Mouse (Mus musculus) ES-E14 (cell line): ENCODE results near the gene Dnph1.

ENCODE experiments used
- CHD2 ChIP-seq: IDR thresholded peaks from 2 replicates; pipeline ENCODE4 v1.6.1; 2014; ENCODE audit warnings: mild to moderate bottlenecking, low read depth, low read length, inconsistent platforms
- HCFC1 ChIP-seq: IDR thresholded peaks from 2 replicates; pipeline ENCODE4 v1.6.1; 2012; ENCODE audit warnings: low read length, inconsistent platforms, borderline replicate concordance; ENCODE audit not compliant: insufficient read depth
- MAFK ChIP-seq: IDR thresholded peaks from 2 replicates; pipeline ENCODE4 v1.6.1; 2014; ENCODE audit warnings: mild to moderate bottlenecking, low read depth, low read length, inconsistent platforms; ENCODE audit not compliant: insufficient read depth
- ZC3H11A ChIP-seq: IDR thresholded peaks from 2 replicates; pipeline ENCODE4 v1.6.1; 2012; ENCODE audit warnings: low read depth, mild to moderate bottlenecking, inconsistent platforms, low read length, borderline replicate concordance
- ZNF384 ChIP-seq: IDR thresholded peaks from 2 replicates; pipeline ENCODE4 v1.6.1; 2012; ENCODE audit warnings: low read depth, low read length, inconsistent platforms

- no peak for TF ChIP-seq MAFK
- no peak for TF ChIP-seq ZNF384
- no peak for TF ChIP-seq HCFC1
- no peak; the same call in 1 of the 2 replicates for TF ChIP-seq ZC3H11A
- TF ChIP-seq CHD2 = no peak
These were observed 52.7 kb downstream of the Dnph1 start for GRCm38 (mm10) chr17:46549193-46549592.
